Mouse (Mus musculus) lung, postnatal 0 days (tissue): Measurements from ENCODE around the gene Tuba3a.

Source experiments
- CTCF ChIP-seq: IDR thresholded peaks from 2 replicates; pipeline ENCODE4 v1.5.1; 2016; ENCODE audit warnings: antibody characterized with exemption, mild to moderate bottlenecking
- EP300 ChIP-seq: IDR thresholded peaks from 2 replicates; pipeline ENCODE4 v1.6.1; 2016; ENCODE audit warnings: antibody characterized with exemption, mild to moderate bottlenecking, control low read depth

- no peak for TF ChIP-seq CTCF
- TF ChIP-seq EP300: no peak
Measured at GRCm38 (mm10) chr6:125240617-125241016, 45.2 kb downstream of the Tuba3a start.
